Mouse (Mus musculus): ENCODE data around the gene Hpcal1. TPM values are rescaled to one million over a fixed set of nuclear protein-coding genes. Genes with fewer than 3 reads are reported as not detected.
A peak's percentile ranks its signal among the peaks of the same experiment; 100 is the strongest.

Gene Hpcal1
- polyA plus RNA-seq, 1 experiment from 2014 or later, result 31.4 TPM

- H3K4me2 ChIP-seq, result no peak overlapping the region
- no peaks in the 10 kb centered on the region for H3K36me3 ChIP-seq (ENCODE audit: poor library complexity, severe bottlenecking)
- no peak overlapping the region for H3K9ac ChIP-seq
- no peaks in the 10 kb centered on the region for H3K9me3 ChIP-seq (replicated peaks)
- peaks cover 5% of the 10 kb centered on the region for H3K4me1 ChIP-seq
- H3K27me3 ChIP-seq, result no peaks in the 10 kb centered on the region
- WGBS, result 88% methylated on average over 6 of the region's 6 CpGs
- no peak overlapping the region for H3K4me3 ChIP-seq
- no peak for ATAC-seq
- no peak overlapping the region for H3K27ac ChIP-seq
Measured at GRCm38 (mm10) chr12:17736396-17736795, 45.7 kb downstream of the Hpcal1 start.

- no peak for ATAC-seq
- 83% methylated on average over 10 of the region's 10 CpGs for WGBS
- Histone ChIP-seq H3K9ac (no peak overlapping the region), H3K36me3 (ENCODE audit: poor library complexity, severe bottlenecking) (no peaks in the 10 kb centered on the region), H3K4me1 (peaks cover 12% of the 10 kb centered on the region), H3K27ac (no peak overlapping the region), H3K9me3 (replicated peaks) (no peaks in the 10 kb centered on the region), H3K4me2 (no peak overlapping the region), H3K27me3 (no peaks in the 10 kb centered on the region), H3K4me3 (no peak overlapping the region)
Measured at GRCm38 (mm10) chr12:17736859-17737577, 46.4 kb downstream of the Hpcal1 start.

- no peak overlapping the region for H3K9ac ChIP-seq
- H3K9me3 ChIP-seq (replicated peaks), result no peaks in the 10 kb centered on the region
- no peak overlapping the region for H3K4me3 ChIP-seq
- H3K36me3 ChIP-seq (ENCODE audit: poor library complexity, severe bottlenecking), result no peaks in the 10 kb centered on the region
- WGBS, result 83% methylated on average over 3 of the region's 3 CpGs
- H3K27ac ChIP-seq, result no peak overlapping the region
- peaks cover 9% of the 10 kb centered on the region for H3K4me1 ChIP-seq
- H3K4me2 ChIP-seq, result no peak overlapping the region
- no peak for ATAC-seq
- H3K27me3 ChIP-seq, result no peaks in the 10 kb centered on the region
Measured at GRCm38 (mm10) chr12:17737808-17738207, 47.2 kb downstream of the Hpcal1 start.

- H3K4me1 ChIP-seq, result peaks cover 9% of the 10 kb centered on the region
- no peak overlapping the region for H3K27ac ChIP-seq
- H3K27me3 ChIP-seq, result no peaks in the 10 kb centered on the region
- H3K36me3 ChIP-seq (ENCODE audit: poor library complexity, severe bottlenecking), result no peaks in the 10 kb centered on the region
- WGBS, result 43% methylated on average over 6 of the region's 6 CpGs
- ATAC-seq, result no peak
- no peaks in the 10 kb centered on the region for H3K9me3 ChIP-seq (replicated peaks)
- no peak overlapping the region for H3K4me2 ChIP-seq
- H3K9ac ChIP-seq, result no peak overlapping the region
- no peak overlapping the region for H3K4me3 ChIP-seq
Measured at GRCm38 (mm10) chr12:17738473-17738872, 47.8 kb downstream of the Hpcal1 start.

- Histone ChIP-seq H3K9ac (no peak overlapping the region), H3K4me2 (no peak overlapping the region), H3K4me1 (peaks cover 12% of the 10 kb centered on the region), H3K36me3 (ENCODE audit: poor library complexity, severe bottlenecking) (no peaks in the 10 kb centered on the region), H3K9me3 (replicated peaks) (no peaks in the 10 kb centered on the region), H3K4me3 (no peak overlapping the region), H3K27ac (no peak overlapping the region), H3K27me3 (no peaks in the 10 kb centered on the region)
- no peak for ATAC-seq
- WGBS, result 93% methylated on average over 1 of the region's 1 CpGs
Measured at GRCm38 (mm10) chr12:17740226-17740625, 49.6 kb downstream of the Hpcal1 start.

- Histone ChIP-seq H3K36me3 (ENCODE audit: poor library complexity, severe bottlenecking) (no peaks in the 10 kb centered on the region), H3K9ac (no peak overlapping the region), H3K4me3 (no peak overlapping the region), H3K4me2 (no peak overlapping the region), H3K27me3 (no peaks in the 10 kb centered on the region), H3K4me1 (peaks cover 28% of the 10 kb centered on the region), H3K9me3 (replicated peaks) (no peaks in the 10 kb centered on the region), H3K27ac (no peak overlapping the region; the same call in 1 of the 2 replicates)
- WGBS, result 68% methylated on average over 17 of the region's 17 CpGs
- ATAC-seq, result no peak
Measured at GRCm38 (mm10) chr12:17741637-17742364, 51.1 kb downstream of the Hpcal1 start.

- H3K27me3 ChIP-seq, result no peaks in the 10 kb centered on the region
- H3K9me3 ChIP-seq (replicated peaks), result no peaks in the 10 kb centered on the region
- H3K4me1 ChIP-seq, result peaks cover 38% of the 10 kb centered on the region
- H3K27ac ChIP-seq, result no peak overlapping the region
- no peak for ATAC-seq
- H3K36me3 ChIP-seq (ENCODE audit: poor library complexity, severe bottlenecking), result no peaks in the 10 kb centered on the region
- H3K9ac ChIP-seq, result no peak overlapping the region
- no peak overlapping the region for H3K4me2 ChIP-seq
- WGBS, result 85% methylated on average over 11 of the region's 11 CpGs
- no peak overlapping the region for H3K4me3 ChIP-seq
Measured at GRCm38 (mm10) chr12:17742571-17743321, 52.1 kb downstream of the Hpcal1 start.

- Histone ChIP-seq H3K4me3 (no peak overlapping the region), H3K9me3 (replicated peaks) (no peaks in the 10 kb centered on the region), H3K27me3 (no peaks in the 10 kb centered on the region), H3K4me2 (no peak overlapping the region), H3K9ac (no peak overlapping the region), H3K27ac (no peak overlapping the region), H3K4me1 (peaks cover 56% of the 10 kb centered on the region), H3K36me3 (ENCODE audit: poor library complexity, severe bottlenecking) (no peaks in the 10 kb centered on the region)
- WGBS, result 87% methylated on average over 7 of the region's 7 CpGs
- no peak for ATAC-seq
Measured at GRCm38 (mm10) chr12:17745431-17745830, 54.8 kb downstream of the Hpcal1 start.

GRCm38 (mm10) chr12:17746725-17747124, 56.1 kb downstream of the Hpcal1 start:
- no peak overlapping the region for H3K27ac ChIP-seq
- H3K36me3 ChIP-seq (ENCODE audit: poor library complexity, severe bottlenecking), result no peaks in the 10 kb centered on the region
- peaks cover 62% of the 10 kb centered on the region for H3K4me1 ChIP-seq
- no peak overlapping the region for H3K9ac ChIP-seq
- WGBS, result 8% methylated on average over 3 of the region's 3 CpGs
- no peak overlapping the region for H3K4me3 ChIP-seq
- H3K9me3 ChIP-seq (replicated peaks), result no peaks in the 10 kb centered on the region
- ATAC-seq, result 0 out of 2 replicates have a peak, but pooled peaks have one; percentile 40
- H3K4me2 ChIP-seq, result no peak overlapping the region
- H3K27me3 ChIP-seq, result no peaks in the 10 kb centered on the region

- peak; percentile 26; the same call in 1 of the 2 replicates for ATAC-seq
- H3K9ac ChIP-seq, result no peak overlapping the region
- no peaks in the 10 kb centered on the region for H3K9me3 ChIP-seq (replicated peaks)
- WGBS, result 25% methylated on average over 10 of the region's 10 CpGs
- H3K4me3 ChIP-seq, result no peak overlapping the region
- H3K27ac ChIP-seq, result peak overlapping the region; percentile 31; the same call in 1 of the 2 replicates
- no peaks in the 10 kb centered on the region for H3K27me3 ChIP-seq
- no peak overlapping the region for H3K4me2 ChIP-seq
- peaks cover 62% of the 10 kb centered on the region for H3K4me1 ChIP-seq
- no peaks in the 10 kb centered on the region for H3K36me3 ChIP-seq (ENCODE audit: poor library complexity, severe bottlenecking)
Measured at GRCm38 (mm10) chr12:17747191-17748154, 56.8 kb downstream of the Hpcal1 start.

- H3K4me1 ChIP-seq, result peaks cover 68% of the 10 kb centered on the region
- WGBS, result 32% methylated on average over 4 of the region's 4 CpGs
Measured at GRCm38 (mm10) chr12:17748155-17748529, 57.5 kb downstream of the Hpcal1 start.

More at GRCm38 (mm10) chr12:17748155-17748529, 57.5 kb downstream of the Hpcal1 start:
- Histone ChIP-seq H3K27me3 (no peaks in the 10 kb centered on the region), H3K9me3 (replicated peaks) (no peaks in the 10 kb centered on the region), H3K9ac (no peak overlapping the region), H3K4me2 (no peak overlapping the region), H3K27ac (no peak overlapping the region), H3K36me3 (ENCODE audit: poor library complexity, severe bottlenecking) (no peaks in the 10 kb centered on the region), H3K4me3 (no peak overlapping the region)
- no peak for ATAC-seq

Measured in forebrain, embryonic 13.5 days (tissue).